Mouse (Mus musculus) MEL (cell line): ENCODE measurements around the gene Exoc4. TPM values are rescaled to one million over a fixed set of nuclear protein-coding genes. Genes with fewer than 3 reads are reported as not detected.

Experiments
- DNase-seq: peaks from one replicate; pipeline ENCODE4 v3.0.0; 2011; ENCODE audit warnings: low read depth, low spot score
- H3K27ac ChIP-seq: 2 replicates; pipeline ENCODE4 v1.5.1; 2012; ENCODE audit warnings: low read depth, mild to moderate bottlenecking, control low read depth, low read length, moderate library complexity; ENCODE audit not compliant: control insufficient read depth
- H3K27me3 ChIP-seq, 2 experiments: fragments of 150-350 bp in 1 of 2; sonication (generic) in 1 of 2; 2 replicates each; pipeline ENCODE4 v1.6.1; 2012; ENCODE audit warnings: low read length in 2 of 2, mild to moderate bottlenecking in 2 of 2, improper control_type of control experiment in 1 of 2, moderate library complexity in 1 of 2; ENCODE audit not compliant: insufficient read depth in 2 of 2, control insufficient read depth in 1 of 2
- H3K36me3 ChIP-seq, 2 experiments: 2 replicates each; pipeline ENCODE4 v1.6.1; 2012 to 2014; ENCODE audit warnings: low read length in 2 of 2, improper control_type of control experiment in 1 of 2, inconsistent platforms in 1 of 2, mild to moderate bottlenecking in 1 of 2; ENCODE audit not compliant: insufficient read depth in 2 of 2, control insufficient read depth in 1 of 2
- H3K4me1 ChIP-seq, 2 experiments: fragments of 150-350 bp in 1 of 2; sonication (generic) in 1 of 2; 2 replicates each; pipeline ENCODE4 v1.6.1; 2012; ENCODE audit warnings: low read length in 2 of 2, improper control_type of control experiment in 1 of 2, mild to moderate bottlenecking in 1 of 2; ENCODE audit not compliant: insufficient read depth in 2 of 2, control insufficient read depth in 1 of 2
- H3K4me3 ChIP-seq, 2 experiments: fragments of 150-350 bp in 1 of 2; sonication (generic) in 1 of 2; 2 replicates each; pipeline ENCODE4 v1.5.1; 2012; ENCODE audit warnings: low read depth in 2 of 2, low read length in 2 of 2, mild to moderate bottlenecking in 2 of 2, moderate library complexity in 2 of 2, control low read depth in 1 of 2, improper control_type of control experiment in 1 of 2; ENCODE audit not compliant: control insufficient read depth in 1 of 2, insufficient read depth in 1 of 2
- H3K79me2 ChIP-seq: 2 replicates; pipeline ENCODE4 v1.6.1; 2012; ENCODE audit warnings: mild to moderate bottlenecking, low read length, moderate library complexity; ENCODE audit not compliant: control insufficient read depth, poor library complexity, insufficient read depth
- H3K9ac ChIP-seq: 2 replicates; pipeline ENCODE4 v1.6.1; 2012; ENCODE audit warnings: low read depth, mild to moderate bottlenecking, control low read depth, low read length, moderate library complexity; ENCODE audit not compliant: control insufficient read depth, poor library complexity, severe bottlenecking
- H3K9me3 ChIP-seq: fragments of 150-350 bp; sonication (generic); replicated peaks from 2 replicates; pipeline ENCODE4 v1.6.1; 2012; ENCODE audit warnings: mild to moderate bottlenecking, low read length, improper control_type of control experiment, moderate library complexity; ENCODE audit not compliant: insufficient read depth
- BHLHE40 ChIP-seq: IDR thresholded peaks from 2 replicates; pipeline ENCODE4 v1.6.1; 2012; ENCODE audit warnings: low read depth, mild to moderate bottlenecking, inconsistent platforms, low read length, improper control_type of control experiment, borderline replicate concordance
- CHD2 ChIP-seq: IDR thresholded peaks from 2 replicates; pipeline ENCODE4 v1.6.1; 2011; ENCODE audit warnings: low read length, improper control_type of control experiment
- E2F4 ChIP-seq: IDR thresholded peaks from 2 replicates; pipeline ENCODE4 v1.6.1; 2011; ENCODE audit warnings: low read depth, low read length, improper control_type of control experiment, borderline replicate concordance
- ETS1 ChIP-seq: IDR thresholded peaks from 2 replicates; pipeline ENCODE4 v1.6.1; 2012; ENCODE audit warnings: low read depth, mild to moderate bottlenecking, inconsistent platforms, low read length, improper control_type of control experiment, moderate library complexity
- GATA1 ChIP-seq: IDR thresholded peaks from 2 replicates; pipeline ENCODE4 v1.6.1; 2011; ENCODE audit warnings: low read depth, low read length, improper control_type of control experiment
- HCFC1 ChIP-seq: IDR thresholded peaks from 2 replicates; pipeline ENCODE4 v1.6.1; 2012; ENCODE audit warnings: low read depth, mild to moderate bottlenecking, inconsistent platforms, low read length, improper control_type of control experiment, moderate library complexity
- KAT2A ChIP-seq: conservative IDR thresholded peaks from 2 replicates; pipeline ENCODE4 v1.6.1; 2012; ENCODE audit warnings: low read depth, low read length, improper control_type of control experiment, inconsistent platforms
- MAZ ChIP-seq: IDR thresholded peaks from 2 replicates; pipeline ENCODE4 v1.6.1; 2012; ENCODE audit warnings: low read depth, mild to moderate bottlenecking, inconsistent platforms, low read length, improper control_type of control experiment
- MEF2A ChIP-seq: IDR thresholded peaks from 2 replicates; pipeline ENCODE4 v1.6.1; 2014; ENCODE audit warnings: low read depth, mild to moderate bottlenecking, inconsistent platforms, low read length, improper control_type of control experiment; ENCODE audit not compliant: poor library complexity, insufficient replicate concordance, severe bottlenecking; ENCODE audit errors: extremely low read depth
- MXI1 ChIP-seq: IDR thresholded peaks from 2 replicates; pipeline ENCODE4 v1.6.1; 2011; ENCODE audit warnings: mild to moderate bottlenecking, low read depth, low read length, improper control_type of control experiment
- MYB ChIP-seq: IDR thresholded peaks from 2 replicates; pipeline ENCODE4 v1.6.1; 2011; ENCODE audit warnings: mild to moderate bottlenecking, low read depth, low read length, improper control_type of control experiment
- NELFE ChIP-seq: IDR thresholded peaks from 2 replicates; pipeline ENCODE4 v1.6.1; 2011; ENCODE audit warnings: low read depth, low read length, improper control_type of control experiment
- POLR2A ChIP-seq, 2 experiments: IDR thresholded peaks; 2 replicates each; pipeline ENCODE4 v1.6.1; 2011 to 2012; ENCODE audit warnings: low read length in 2 of 2, mild to moderate bottlenecking in 2 of 2, control low read depth in 1 of 2, improper control_type of control experiment in 1 of 2, low read depth in 1 of 2, moderate library complexity in 1 of 2; ENCODE audit not compliant: control insufficient read depth in 1 of 2, insufficient read depth in 1 of 2, poor library complexity in 1 of 2
- POLR2AphosphoS2 ChIP-seq: IDR thresholded peaks from 2 replicates; pipeline ENCODE4 v1.6.1; 2011; ENCODE audit warnings: low read length, improper control_type of control experiment
- RAD21 ChIP-seq: IDR thresholded peaks from 2 replicates; pipeline ENCODE4 v1.6.1; 2011; ENCODE audit warnings: mild to moderate bottlenecking, low read depth, low read length, improper control_type of control experiment
- RCOR1 ChIP-seq: IDR thresholded peaks from 2 replicates; pipeline ENCODE4 v1.6.1; 2012; ENCODE audit warnings: low read depth, mild to moderate bottlenecking, inconsistent platforms, low read length, improper control_type of control experiment
- SIN3A ChIP-seq: IDR thresholded peaks from 2 replicates; pipeline ENCODE4 v1.6.1; 2012; ENCODE audit warnings: low read length, improper control_type of control experiment, inconsistent platforms
- SMC3 ChIP-seq: IDR thresholded peaks from 2 replicates; pipeline ENCODE4 v1.6.1; 2011; ENCODE audit warnings: low read depth, low read length, improper control_type of control experiment
- TCF12 ChIP-seq: IDR thresholded peaks from 2 replicates; pipeline ENCODE4 v1.6.1; 2014; ENCODE audit warnings: low read depth, mild to moderate bottlenecking, inconsistent platforms, low read length, improper control_type of control experiment, moderate library complexity
- UBTF ChIP-seq: IDR thresholded peaks from 2 replicates; pipeline ENCODE4 v1.6.1; 2012; ENCODE audit warnings: low read depth, mild to moderate bottlenecking, inconsistent platforms, low read length, improper control_type of control experiment, moderate library complexity, borderline replicate concordance; ENCODE audit not compliant: insufficient read depth
- USF1 ChIP-seq: IDR thresholded peaks from 2 replicates; pipeline ENCODE4 v1.6.1; 2014; ENCODE audit warnings: low read depth, mild to moderate bottlenecking, inconsistent platforms, low read length, improper control_type of control experiment, moderate library complexity
- ZC3H11A ChIP-seq: IDR thresholded peaks from 2 replicates; pipeline ENCODE4 v1.6.1; 2012; ENCODE audit warnings: low read depth, mild to moderate bottlenecking, inconsistent platforms, low read length, improper control_type of control experiment
- polyA plus RNA-seq, 2 experiments: library from polyadenylated mRNA; stranded (reverse) in 1 of 2; unstranded in 1 of 2; fragments of >175 nt in 1 of 2; fragments of >200 nt in 1 of 2; gene quantifications; 2 replicates each; pipeline versions ENCODE4 v1.2.1 to v1.2.4; 2012; ENCODE audit warnings: low replicate concordance in 2 of 2, low read depth in 1 of 2; ENCODE audit not compliant: insufficient read length in 2 of 2, insufficient read depth in 1 of 2, missing spikeins in 1 of 2
- total RNA-seq: library from RNA; depleted of rRNA; stranded (reverse); fragments of 300-350 nt; gene quantifications from 2 replicates; pipeline ENCODE4 v1.2.3, GENCODE M21; 2012

Exoc4 gene
- total and polyA plus RNA-seq, 3 experiments = 16.4 to 22.6 TPM; not detected in 1

GRCm38 (mm10) chr6:33871286-33871685, 622.4 kb downstream of the Exoc4 start:
- H3K79me2 ChIP-seq = no peaks in the 10 kb centered on the region
- H3K27me3 ChIP-seq = no peaks in the 10 kb centered on the region
- H3K9me3 ChIP-seq = no peaks in the 10 kb centered on the region
- DNase-seq = no peak
- H3K4me3 ChIP-seq = no peak overlapping the region
- H3K36me3 ChIP-seq = peaks cover 0 to 25% of the 10 kb centered on the region in 2 experiments; a peak in 2 of 4 replicates
- TF ChIP-seq MXI1 (no peak), KAT2A (no peak), E2F4 (no peak), POLR2A (IDR thresholded peaks at IDR 0.05; ENCODE audit: control insufficient read depth in 1 of 2, insufficient read depth in 1 of 2, low read depth in 1 of 2, low read length in 2 of 2, poor library complexity in 1 of 2) (no peak), POLR2AphosphoS2 (no peak), NELFE (no peak), SIN3A (no peak), TCF12 (no peak), GATA1 (no peak), HCFC1 (no peak), RAD21 (no peak), ETS1 (no peak), ZC3H11A (no peak), CHD2 (no peak), UBTF (no peak), MEF2A (no peak), SMC3 (no peak), RCOR1 (no peak), MYB (no peak), MAZ (no peak)
- H3K9ac ChIP-seq = no peak overlapping the region
- no peak overlapping the region for H3K27ac ChIP-seq
- H3K4me1 ChIP-seq = peaks cover 0 to 4% of the 10 kb centered on the region in 2 experiments; a peak in 2 of 4 replicates

DNA sequence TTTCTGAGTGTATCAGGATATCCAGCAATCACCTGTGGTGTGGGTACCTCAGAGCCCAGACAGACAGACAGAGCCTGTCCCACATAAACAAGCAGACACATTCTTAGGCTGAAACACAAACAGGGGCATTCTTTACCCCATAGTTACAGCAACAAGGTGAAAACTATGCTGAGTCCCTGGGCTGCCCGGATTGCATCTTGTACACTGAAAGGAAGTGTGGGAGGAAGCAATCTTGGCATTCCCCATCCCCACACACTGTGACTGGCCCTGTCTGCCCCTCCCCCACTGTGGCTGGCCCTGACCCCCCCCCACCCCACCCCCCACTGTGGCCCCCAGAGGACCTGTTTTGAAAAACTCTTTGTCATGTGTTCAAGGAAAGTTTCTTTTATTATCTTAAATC, 623.3 kb downstream of the Exoc4 start:
- Histone ChIP-seq H3K9me3 (no peaks in the 10 kb centered on the region), H3K27me3 (no peaks in the 10 kb centered on the region), H3K79me2 (no peaks in the 10 kb centered on the region), H3K36me3 (peaks cover 0 to 21% of the 10 kb centered on the region in 2 experiments; a peak in 2 of 4 replicates), H3K4me3 (no peak overlapping the region), H3K27ac (no peak overlapping the region), H3K4me1 (0 out of 4 replicates have a peak, but pooled peaks cover 0 to 4% of the 10 kb centered on the region in 2 experiments), H3K9ac (no peak overlapping the region)
- DNase-seq = no peak
- TF ChIP-seq POLR2AphosphoS2 = no peak
- no peak for TF ChIP-seq MAZ
- TF ChIP-seq USF1 = no peak
- TF ChIP-seq SMC3 = no peak
- TF ChIP-seq BHLHE40 = no peak
- TF ChIP-seq E2F4 = no peak
- TF ChIP-seq POLR2A (IDR thresholded peaks at IDR 0.05; ENCODE audit: control insufficient read depth in 1 of 2, insufficient read depth in 1 of 2, low read depth in 1 of 2, low read length in 2 of 2, poor library complexity in 1 of 2) = no peak
